Mouse (Mus musculus): ENCODE results near the gene Ano7. TPM values are rescaled to one million over a fixed set of nuclear protein-coding genes. Genes with fewer than 3 reads are reported as not detected.
"Not testable (repeated sequence)": the region's sequence is repeated elsewhere in the genome, so short reads cannot be mapped to it uniquely, and the experiment has no call there.

Ano7 gene
- polyA plus RNA-seq, 1 experiment from 2014 or later: 0.18 TPM

DNA sequence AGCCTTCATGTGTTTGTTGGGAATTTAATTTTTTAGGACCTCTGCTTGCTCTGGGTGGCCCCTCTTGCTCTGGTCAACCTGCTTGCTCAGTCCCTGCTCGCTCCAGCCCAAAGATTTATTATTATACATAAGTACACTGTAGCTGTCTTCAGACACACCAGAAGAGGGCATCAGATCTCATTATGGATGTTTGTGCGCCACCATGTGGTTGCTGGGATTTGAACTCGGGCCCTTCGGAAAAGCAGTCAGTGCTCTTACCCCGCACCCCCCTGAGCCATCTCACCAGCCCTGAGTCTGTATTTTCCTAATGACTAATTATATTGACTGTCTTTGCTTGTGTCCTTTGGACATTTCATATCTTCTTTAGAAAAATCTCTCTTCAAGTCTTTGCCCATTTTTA is 5.4 kb downstream of the Ano7 start:
- Histone ChIP-seq H3K4me2 (replicated peaks) (no peak overlapping the region), H3K4me3 (no peak overlapping the region), H3K27ac (replicated peaks) (no peak overlapping the region), H3K9ac (replicated peaks) (no peak overlapping the region), H3K36me3 (no peaks in the 10 kb centered on the region), H3K4me1 (no peaks in the 10 kb centered on the region), H3K9me3 (no peaks in the 10 kb centered on the region), H3K27me3 (no peaks in the 10 kb centered on the region)
- ATAC-seq (replicated peaks): no peak
- WGBS: 80% methylated on average over 5 of the region's 5 CpGs

- no peak for ATAC-seq (replicated peaks)
- 84% methylated on average over 2 of the region's 2 CpGs for WGBS
- H3K4me2 ChIP-seq (replicated peaks): no peak overlapping the region
- H3K27me3 ChIP-seq: no peaks in the 10 kb centered on the region
- no peak overlapping the region for H3K9ac ChIP-seq (replicated peaks)
- no peaks in the 10 kb centered on the region for H3K4me1 ChIP-seq
- no peaks in the 10 kb centered on the region for H3K9me3 ChIP-seq
- H3K36me3 ChIP-seq: no peaks in the 10 kb centered on the region
- H3K4me3 ChIP-seq: no peak overlapping the region
- no peak overlapping the region for H3K27ac ChIP-seq (replicated peaks)
Measured at GRCm38 (mm10) chr1:93387198-93387597, 13.5 kb downstream of the Ano7 start.

DNA sequence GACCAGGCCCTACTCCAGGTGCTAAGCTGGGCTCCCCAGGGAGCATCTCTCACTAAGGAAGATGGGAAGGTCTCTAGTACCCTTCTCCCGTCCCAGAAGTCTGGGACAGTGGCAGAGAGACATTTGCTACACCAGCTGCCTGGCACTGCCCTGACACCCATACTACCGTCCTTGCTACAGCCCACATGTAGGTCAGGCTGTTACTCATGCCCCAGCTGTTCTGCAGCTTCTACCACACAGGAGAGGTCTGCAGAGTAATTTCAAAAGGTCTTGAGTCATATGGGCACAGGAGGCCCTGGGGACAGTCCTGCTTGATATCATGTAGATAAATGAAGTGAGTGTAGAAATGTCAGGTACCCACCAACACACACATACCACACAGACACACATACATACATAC is 15.2 kb downstream of the Ano7 start:
- Histone ChIP-seq H3K4me2 (replicated peaks) (no peak overlapping the region), H3K4me3 (no peak overlapping the region), H3K9me3 (no peaks in the 10 kb centered on the region), H3K27ac (replicated peaks) (no peak overlapping the region), H3K9ac (replicated peaks) (no peak overlapping the region), H3K4me1 (no peaks in the 10 kb centered on the region), H3K27me3 (no peaks in the 10 kb centered on the region), H3K36me3 (no peaks in the 10 kb centered on the region)
- no peak for ATAC-seq (replicated peaks)
- whole genome bisulfite sequencing: 71% methylated on average over 2 of the region's 2 CpGs

DNA sequence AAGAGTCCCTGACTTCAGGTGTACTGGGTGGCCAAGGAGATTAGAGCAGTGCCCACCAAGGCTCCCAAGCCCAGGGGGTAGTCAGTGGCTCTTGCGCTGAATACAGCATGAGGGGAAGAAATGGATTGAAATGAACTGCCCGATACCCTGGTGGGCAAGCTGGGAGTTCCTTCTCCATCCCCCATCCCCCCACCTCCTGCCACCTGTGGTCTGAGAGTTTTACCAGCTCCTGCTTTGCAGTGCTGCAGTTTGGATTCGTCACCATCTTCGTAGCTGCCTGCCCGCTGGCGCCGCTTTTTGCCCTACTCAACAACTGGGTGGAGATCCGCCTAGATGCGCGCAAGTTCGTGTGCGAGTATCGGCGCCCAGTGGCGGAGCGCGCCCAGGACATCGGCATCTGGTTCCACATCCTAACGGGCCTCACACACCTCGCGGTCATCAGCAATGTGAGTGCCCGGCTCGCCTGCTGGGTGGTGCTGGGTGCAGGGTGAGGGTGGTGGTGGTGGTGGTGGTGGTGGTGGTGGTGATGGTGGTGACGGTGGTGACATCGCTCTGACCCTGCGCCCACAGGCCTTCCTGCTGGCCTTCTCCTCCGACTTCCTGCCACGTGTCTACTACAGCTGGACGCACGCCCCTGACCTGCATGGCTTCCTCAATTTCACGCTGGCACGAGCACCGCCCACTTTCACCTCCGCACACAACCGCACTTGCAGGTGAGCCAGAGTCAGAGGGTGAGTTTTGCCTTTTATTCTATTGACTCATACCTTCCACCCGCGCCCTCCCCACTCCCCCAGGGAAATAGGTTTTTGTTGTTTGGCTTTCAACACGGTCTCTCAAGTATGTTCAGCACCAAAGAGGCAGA is 27.7 kb downstream of the Ano7 start:
- Histone ChIP-seq H3K27ac (replicated peaks) (no peak overlapping the region), H3K9ac (replicated peaks) (no peak overlapping the region), H3K4me1 (no peaks in the 10 kb centered on the region), H3K27me3 (no peaks in the 10 kb centered on the region), H3K4me2 (replicated peaks) (no peak overlapping the region; the same call in 1 of the 2 replicates), H3K36me3 (0 out of 2 replicates have a peak, but pooled peaks cover 4% of the 10 kb centered on the region), H3K9me3 (no peaks in the 10 kb centered on the region), H3K4me3 (no peak overlapping the region)
- ATAC-seq (replicated peaks): no peak
- 24% methylated on average over 38 of the region's 38 CpGs for WGBS

DNA sequence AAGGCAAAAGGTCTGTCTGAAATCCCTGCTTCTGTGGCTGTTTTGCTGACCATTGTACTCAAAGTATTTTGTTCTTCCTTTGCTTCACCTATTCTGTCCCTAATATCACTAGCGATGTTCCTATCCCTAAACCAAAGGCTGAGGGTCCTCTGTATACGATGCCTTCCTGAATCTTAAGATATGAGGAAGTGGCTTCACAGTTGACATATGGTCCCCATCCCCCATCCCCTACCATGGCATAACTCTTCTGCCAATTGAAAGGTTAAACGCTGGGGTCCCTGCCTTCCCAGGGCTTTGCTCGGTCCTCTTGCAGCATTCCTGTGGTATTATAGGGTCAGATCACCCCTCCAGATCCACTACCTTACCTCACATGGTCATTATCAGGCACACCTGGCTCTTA is 29.7 kb downstream of the Ano7 start:
- ATAC-seq (replicated peaks): no peak
- H3K36me3 ChIP-seq: peaks cover 22% of the 10 kb centered on the region
- no peak overlapping the region for H3K9ac ChIP-seq (replicated peaks)
- no peaks in the 10 kb centered on the region for H3K4me1 ChIP-seq
- H3K27me3 ChIP-seq: no peaks in the 10 kb centered on the region
- H3K4me2 ChIP-seq (replicated peaks): no peak overlapping the region
- no peaks in the 10 kb centered on the region for H3K9me3 ChIP-seq
- H3K27ac ChIP-seq (replicated peaks): no peak overlapping the region
- H3K4me3 ChIP-seq: no peak overlapping the region
- WGBS: 89% methylated on average over 4 of the region's 4 CpGs

DNA sequence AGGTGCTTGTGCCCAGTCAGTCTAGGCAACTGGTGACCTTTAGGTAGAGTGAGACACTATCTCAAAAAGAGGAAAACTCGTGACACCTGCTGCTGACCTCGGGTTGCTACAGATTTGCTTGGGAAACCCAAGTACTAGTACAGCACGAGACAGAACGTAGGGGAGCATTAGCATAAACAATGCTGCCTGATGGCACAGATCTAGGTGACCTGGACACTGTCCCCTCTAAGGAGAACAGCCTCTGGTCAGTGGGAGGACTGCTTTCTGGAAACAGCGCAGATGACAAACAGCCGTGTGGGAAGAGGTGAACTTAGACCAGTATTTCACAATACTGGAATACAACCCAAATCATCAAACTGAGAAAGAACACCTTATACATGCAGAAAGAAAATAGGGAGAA is 58.4 kb downstream of the Ano7 start:
- no peak for ATAC-seq (replicated peaks)
- H3K4me2 ChIP-seq (replicated peaks): no peak overlapping the region
- no peaks in the 10 kb centered on the region for H3K4me1 ChIP-seq
- H3K9ac ChIP-seq (replicated peaks): no peak overlapping the region
- no peaks in the 10 kb centered on the region for H3K9me3 ChIP-seq
- WGBS: 93% methylated on average over 6 of the region's 6 CpGs
- H3K4me3 ChIP-seq: no peak overlapping the region
- peaks cover 51% of the 10 kb centered on the region for H3K36me3 ChIP-seq
- H3K27ac ChIP-seq (replicated peaks): no peak overlapping the region
- H3K27me3 ChIP-seq: no peaks in the 10 kb centered on the region

DNA sequence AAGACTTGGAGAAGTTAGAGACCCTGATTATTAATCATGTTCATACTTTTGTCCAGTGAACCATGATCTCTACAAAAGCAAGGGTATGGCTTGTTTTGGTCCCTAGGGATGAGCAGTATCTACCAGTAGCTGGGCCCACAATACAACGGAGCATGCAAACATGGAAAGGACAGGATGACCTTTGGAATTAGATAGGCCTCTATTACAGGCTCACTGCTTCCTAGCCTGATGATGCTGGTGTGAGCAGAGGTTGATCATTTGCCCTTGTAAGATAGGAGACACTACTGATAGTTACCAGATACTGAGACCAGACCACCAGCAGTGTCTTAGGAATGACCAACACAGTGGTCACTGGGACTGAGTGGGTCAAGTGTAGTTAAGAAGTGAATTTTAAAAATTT is 65.6 kb downstream of the Ano7 start:
- no peak overlapping the region for H3K27ac ChIP-seq (replicated peaks)
- no peaks in the 10 kb centered on the region for H3K9me3 ChIP-seq
- H3K27me3 ChIP-seq: no peaks in the 10 kb centered on the region
- H3K4me2 ChIP-seq (replicated peaks): no peak overlapping the region
- H3K4me3 ChIP-seq: no peak overlapping the region
- ATAC-seq (replicated peaks): no peak
- H3K36me3 ChIP-seq: peaks cover 24% of the 10 kb centered on the region
- 78% methylated on average over 1 of the region's 1 CpGs for WGBS
- H3K9ac ChIP-seq (replicated peaks): no peak overlapping the region
- H3K4me1 ChIP-seq: peaks cover 8% of the 10 kb centered on the region

DNA sequence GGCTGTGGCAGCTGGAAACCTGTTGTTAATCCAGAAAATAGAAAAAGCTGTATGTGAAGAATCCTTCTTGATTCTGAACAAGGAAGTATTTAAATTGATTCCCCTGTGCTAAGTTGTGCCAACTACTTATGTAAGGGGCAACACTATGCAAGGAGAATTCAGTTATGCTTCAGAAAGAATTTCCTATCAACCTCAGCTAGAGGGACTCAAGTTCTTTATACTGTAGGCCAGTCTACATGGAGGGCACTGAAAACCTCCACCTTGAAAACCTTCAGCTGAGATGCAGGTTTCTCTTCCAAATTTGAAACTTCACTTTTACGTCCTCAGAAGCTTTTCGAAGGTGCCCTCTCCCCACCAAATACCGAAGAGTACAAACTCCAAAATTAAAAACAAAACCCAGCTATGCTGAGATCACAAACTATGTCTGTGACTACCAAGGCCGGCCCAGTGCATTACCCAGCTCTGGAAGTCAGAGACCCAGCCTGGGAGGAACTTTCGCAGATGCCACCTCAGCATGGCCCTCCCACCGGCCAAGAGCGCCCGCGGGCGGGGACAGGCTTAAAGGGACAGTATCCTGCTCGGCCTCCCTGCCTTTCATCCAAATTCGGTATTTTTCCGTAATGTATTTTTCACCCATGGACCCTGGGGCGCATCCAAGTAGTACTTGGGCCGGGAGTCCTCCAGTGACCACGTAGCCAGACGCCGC is 70.8 kb downstream of the Ano7 start:
- peak overlapping the region; percentile 91 for H3K4me3 ChIP-seq
- no peaks in the 10 kb centered on the region for H3K27me3 ChIP-seq
- H3K27ac ChIP-seq (replicated peaks): peak overlapping the region; percentile 59
- H3K36me3 ChIP-seq: peaks cover 5% of the 10 kb centered on the region; the same call in 1 of the 2 replicates
- peaks cover 21% of the 10 kb centered on the region for H3K4me1 ChIP-seq
- H3K9me3 ChIP-seq: no peaks in the 10 kb centered on the region
- H3K9ac ChIP-seq (replicated peaks): peak overlapping the region; percentile 72
- peak; percentile 85 for ATAC-seq (replicated peaks)
- 5% methylated on average over 18 of the region's 18 CpGs for WGBS
- peak overlapping the region; percentile 99 for H3K4me2 ChIP-seq (replicated peaks)

GRCm38 (mm10) chr1:93445111-93445821 is 71.5 kb downstream of the Ano7 start:
- Histone ChIP-seq H3K4me2 (replicated peaks) (peak overlapping the region; percentile 99), H3K27ac (replicated peaks) (peak overlapping the region; percentile 59), H3K4me1 (peaks cover 21% of the 10 kb centered on the region), H3K9me3 (no peaks in the 10 kb centered on the region), H3K27me3 (no peaks in the 10 kb centered on the region), H3K4me3 (peak overlapping the region; percentile 91), H3K36me3 (peaks cover 4% of the 10 kb centered on the region; the same call in 1 of the 2 replicates), H3K9ac (replicated peaks) (peak overlapping the region; percentile 72)
- peak; percentile 94 for ATAC-seq (replicated peaks)
- under 1% methylated on average over 79 of the region's 84 CpGs for WGBS

- 16% methylated on average over 3 of the region's 3 CpGs for WGBS
- Histone ChIP-seq H3K4me3 (peak overlapping the region; percentile 91), H3K36me3 (no peaks in the 10 kb centered on the region), H3K27me3 (no peaks in the 10 kb centered on the region), H3K4me1 (peaks cover 21% of the 10 kb centered on the region), H3K27ac (replicated peaks) (peak overlapping the region; percentile 59; the same call in 1 of the 2 replicates), H3K9ac (replicated peaks) (peak overlapping the region; percentile 72), H3K4me2 (replicated peaks) (peak overlapping the region; percentile 99), H3K9me3 (no peaks in the 10 kb centered on the region)
- peak; percentile 12; the same call in 1 of the 2 replicates for ATAC-seq (replicated peaks)
Measured at GRCm38 (mm10) chr1:93445822-93446162, 72.1 kb downstream of the Ano7 start.

DNA sequence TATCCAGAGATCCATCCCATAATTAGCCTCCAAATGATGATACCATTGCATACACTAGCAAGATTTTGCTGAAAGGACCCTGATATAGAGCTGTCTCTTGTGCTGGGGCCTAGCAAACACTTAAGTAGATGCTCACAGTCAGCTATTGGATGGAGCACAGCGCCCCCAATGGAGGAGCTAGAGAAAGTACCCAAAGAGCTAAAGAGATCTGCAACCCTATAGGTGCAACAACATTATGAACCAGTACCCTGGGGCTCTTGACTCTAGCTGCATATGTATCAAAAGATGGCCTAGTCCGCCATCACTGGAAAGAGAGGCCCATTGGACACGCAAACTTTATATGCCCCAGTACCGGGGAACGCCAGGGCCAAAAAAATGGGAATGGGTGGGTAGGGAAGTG is 76.4 kb downstream of the Ano7 start:
- not testable (repeated sequence) for H3K4me2 ChIP-seq (replicated peaks); H3K9me3 ChIP-seq; H3K27ac ChIP-seq (replicated peaks); H3K9ac ChIP-seq (replicated peaks); H3K27me3 ChIP-seq; ATAC-seq (replicated peaks); H3K4me1 ChIP-seq; H3K36me3 ChIP-seq; H3K4me3 ChIP-seq
- 88% methylated on average over 5 of the region's 5 CpGs for WGBS

DNA sequence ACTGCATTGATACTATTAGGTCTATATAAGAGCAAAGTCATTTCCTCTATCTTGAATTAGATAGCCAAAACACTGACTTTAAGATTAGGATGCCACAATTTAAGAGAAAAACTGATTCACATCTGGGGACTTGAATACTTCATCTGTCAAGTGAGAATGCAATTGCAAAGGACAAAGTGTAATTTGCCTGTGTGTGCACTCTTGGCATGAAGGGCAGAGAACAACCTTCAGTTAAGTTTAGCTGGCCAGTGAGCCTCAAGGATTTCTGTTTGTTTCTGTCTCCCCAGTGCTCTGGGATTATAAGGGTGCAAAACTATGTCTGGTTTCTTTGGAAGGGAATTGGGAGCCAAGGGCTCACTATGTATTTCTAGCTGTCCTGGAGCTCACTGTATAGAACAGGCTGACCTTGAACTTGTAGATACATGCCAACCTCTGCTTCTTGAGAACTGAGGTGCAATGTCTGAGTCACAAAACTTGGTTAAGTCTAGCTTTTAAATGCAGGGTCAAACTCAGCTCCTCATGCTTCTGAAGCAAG is 80.1 kb downstream of the Ano7 start:
- no peaks in the 10 kb centered on the region for H3K9me3 ChIP-seq
- no peak overlapping the region for H3K27ac ChIP-seq (replicated peaks)
- H3K9ac ChIP-seq (replicated peaks): no peak overlapping the region
- H3K27me3 ChIP-seq: no peaks in the 10 kb centered on the region
- no peak overlapping the region for H3K4me2 ChIP-seq (replicated peaks)
- H3K4me1 ChIP-seq: no peaks in the 10 kb centered on the region
- H3K4me3 ChIP-seq: no peak overlapping the region
- ATAC-seq (replicated peaks): no peak
- H3K36me3 ChIP-seq: no peaks in the 10 kb centered on the region
